Mouse (Mus musculus): ENCODE data around the gene Gga2. TPM values are rescaled to one million over a fixed set of nuclear protein-coding genes. Genes with fewer than 3 reads are reported as not detected.

Gga2 gene
- polyA plus RNA-seq, 1 experiment from 2014 or later = 23.4 TPM

DNA sequence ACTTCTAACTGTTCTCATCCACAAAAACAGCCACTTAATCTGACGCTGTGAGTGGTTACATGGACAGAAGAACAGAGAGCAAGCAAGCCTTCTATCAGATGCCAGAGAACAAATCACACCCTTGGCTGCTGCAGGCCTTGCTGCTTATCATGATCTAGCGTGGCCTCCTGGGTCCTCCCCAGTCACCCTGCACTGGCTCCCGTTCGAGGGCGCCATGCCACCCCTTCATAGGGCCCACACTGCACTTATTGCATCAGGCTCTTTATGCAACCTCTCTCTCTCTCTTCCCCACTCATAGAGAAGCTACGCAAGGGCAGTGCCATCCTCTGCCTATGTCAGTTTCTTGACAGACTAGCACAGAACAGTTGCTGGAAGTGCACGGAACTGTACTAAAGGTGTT, 54.9 kb downstream of the Gga2 start:
- Histone ChIP-seq H3K4me3 (ENCODE audit: inconsistent target) (no peak overlapping the region), H3K79me2 (ENCODE audit: inconsistent target) (no peaks in the 10 kb centered on the region), H3K27ac (no peak overlapping the region), H3K36me3 (ENCODE audit: inconsistent target) (peaks cover 60% of the 10 kb centered on the region)
- WGBS (ENCODE audit: missing documents) = 70% methylated on average over 7 of the region's 7 CpGs

DNA sequence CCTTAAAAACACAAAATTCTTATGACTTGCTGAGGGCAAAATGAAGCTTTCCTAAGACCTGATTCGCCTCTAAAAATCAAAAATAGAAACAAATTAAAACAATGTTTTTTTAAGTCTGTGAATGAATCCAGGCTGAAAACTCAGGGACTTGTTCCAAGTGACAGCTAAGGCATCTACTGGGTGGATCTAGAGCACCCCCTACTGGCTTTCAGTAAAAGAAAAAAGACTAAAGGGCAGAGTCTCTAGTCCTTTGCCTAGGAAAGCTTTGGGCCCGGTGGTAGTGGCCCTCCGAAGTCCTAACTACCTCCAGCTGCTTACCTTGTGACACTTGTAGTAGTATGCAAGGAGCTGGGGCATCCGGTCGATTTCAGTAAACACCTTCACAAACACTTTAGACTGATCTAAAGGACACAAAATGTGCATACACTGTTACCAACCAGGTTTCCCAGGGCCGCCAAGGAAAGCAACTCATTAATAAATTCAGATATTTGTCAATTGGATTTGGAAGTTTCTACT, 57.1 kb downstream of the Gga2 start:
- Histone ChIP-seq H3K27ac (no peak overlapping the region), H3K79me2 (ENCODE audit: inconsistent target) (no peaks in the 10 kb centered on the region), H3K4me3 (ENCODE audit: inconsistent target) (no peak overlapping the region), H3K36me3 (ENCODE audit: inconsistent target) (peaks cover 44% of the 10 kb centered on the region)
- WGBS (ENCODE audit: missing documents) = 88% methylated on average over 6 of the region's 6 CpGs

GRCm38 (mm10) chr7:121962571-121962959, 58.5 kb downstream of the Gga2 start:
- Histone ChIP-seq H3K36me3 (ENCODE audit: inconsistent target) (peaks cover 41% of the 10 kb centered on the region), H3K4me3 (ENCODE audit: inconsistent target) (no peak overlapping the region), H3K79me2 (ENCODE audit: inconsistent target) (no peaks in the 10 kb centered on the region), H3K27ac (no peak overlapping the region)
- WGBS (ENCODE audit: missing documents) = 89% methylated on average over 3 of the region's 3 CpGs

GRCm38 (mm10) chr7:121961913-121962570, 59.0 kb downstream of the Gga2 start:
- Histone ChIP-seq H3K79me2 (ENCODE audit: inconsistent target) (no peaks in the 10 kb centered on the region), H3K27ac (no peak overlapping the region), H3K36me3 (ENCODE audit: inconsistent target) (peaks cover 42% of the 10 kb centered on the region), H3K4me3 (ENCODE audit: inconsistent target) (no peak overlapping the region)
- WGBS (ENCODE audit: missing documents) = 39% methylated on average over 7 of the region's 7 CpGs

- H3K79me2 ChIP-seq (ENCODE audit: inconsistent target) = no peaks in the 10 kb centered on the region
- WGBS (ENCODE audit: missing documents) = 90% methylated on average over 12 of the region's 12 CpGs
- no peak overlapping the region for H3K27ac ChIP-seq
- peaks cover 42% of the 10 kb centered on the region for H3K36me3 ChIP-seq (ENCODE audit: inconsistent target)
- H3K4me3 ChIP-seq (ENCODE audit: inconsistent target) = no peak overlapping the region
Observed at GRCm38 (mm10) chr7:121955802-121956201, 65.2 kb downstream of the Gga2 start.

GRCm38 (mm10) chr7:121954891-121955669, 65.9 kb downstream of the Gga2 start:
- H3K4me3 ChIP-seq (ENCODE audit: inconsistent target) = no peak overlapping the region
- H3K36me3 ChIP-seq (ENCODE audit: inconsistent target) = peaks cover 47% of the 10 kb centered on the region
- WGBS (ENCODE audit: missing documents) = 96% methylated on average over 11 of the region's 11 CpGs
- no peak overlapping the region for H3K27ac ChIP-seq
- H3K79me2 ChIP-seq (ENCODE audit: inconsistent target) = no peaks in the 10 kb centered on the region

DNA sequence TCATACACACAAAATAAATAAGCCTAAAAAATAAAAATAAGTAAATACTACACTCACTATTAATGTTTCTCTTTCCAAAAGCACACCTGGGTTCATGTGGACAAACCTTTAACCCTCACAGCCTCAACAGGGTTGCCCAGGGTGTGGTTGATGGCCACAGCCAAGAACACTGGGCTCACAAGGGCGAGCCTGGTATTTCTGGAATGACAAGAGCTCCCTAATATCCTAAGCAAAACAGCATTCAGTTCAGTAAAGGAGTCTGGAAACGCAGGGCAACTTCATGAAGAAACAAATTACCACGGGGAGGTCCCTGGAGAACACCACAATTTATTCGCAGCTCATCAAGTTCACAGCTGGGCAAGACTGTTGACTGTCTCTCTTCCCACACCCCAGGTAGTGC, 73.5 kb downstream of the Gga2 start:
- no peak overlapping the region for H3K27ac ChIP-seq
- WGBS (ENCODE audit: missing documents) = 91% methylated on average over 4 of the region's 4 CpGs
- H3K36me3 ChIP-seq (ENCODE audit: inconsistent target) = peaks cover 56% of the 10 kb centered on the region

GRCm38 (mm10) chr7:121946196-121946595, 74.8 kb downstream of the Gga2 start:
- H3K27ac ChIP-seq = no peak overlapping the region
- H3K4me3 ChIP-seq (ENCODE audit: inconsistent target) = no peak overlapping the region
- WGBS (ENCODE audit: missing documents) = 87% methylated on average over 5 of the region's 5 CpGs
- no peaks in the 10 kb centered on the region for H3K79me2 ChIP-seq (ENCODE audit: inconsistent target)
- H3K36me3 ChIP-seq (ENCODE audit: inconsistent target) = peaks cover 58% of the 10 kb centered on the region

More for the DNA sequence above, 73.5 kb downstream of the Gga2 start:
- H3K4me3 ChIP-seq (ENCODE audit: inconsistent target) = no peak overlapping the region
- H3K79me2 ChIP-seq (ENCODE audit: inconsistent target) = no peaks in the 10 kb centered on the region

DNA sequence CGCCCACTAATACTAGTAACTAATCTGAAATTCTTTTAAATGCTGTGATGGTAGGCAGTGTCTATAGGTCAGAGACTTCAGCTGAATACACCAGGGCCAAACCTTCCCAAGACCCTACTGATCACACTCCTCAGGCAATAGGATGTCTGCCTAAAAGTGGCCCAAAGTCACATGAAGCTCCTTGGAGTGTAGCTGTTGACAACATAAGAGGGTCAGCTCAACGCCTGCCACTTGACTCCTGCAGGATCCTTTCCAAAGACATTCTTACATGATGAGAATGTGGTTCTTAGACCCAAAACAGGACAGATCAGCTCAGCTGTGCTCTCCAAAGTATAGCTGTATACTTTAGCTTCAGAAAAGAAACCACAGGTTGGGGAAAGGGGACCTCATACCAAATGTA, 78.7 kb downstream of the Gga2 start:
- Histone ChIP-seq H3K27ac (no peak overlapping the region), H3K79me2 (ENCODE audit: inconsistent target) (no peaks in the 10 kb centered on the region), H3K4me3 (ENCODE audit: inconsistent target) (no peak overlapping the region), H3K36me3 (ENCODE audit: inconsistent target) (peaks cover 35% of the 10 kb centered on the region)
- WGBS (ENCODE audit: missing documents) = 100% methylated on average over 2 of the region's 2 CpGs

DNA sequence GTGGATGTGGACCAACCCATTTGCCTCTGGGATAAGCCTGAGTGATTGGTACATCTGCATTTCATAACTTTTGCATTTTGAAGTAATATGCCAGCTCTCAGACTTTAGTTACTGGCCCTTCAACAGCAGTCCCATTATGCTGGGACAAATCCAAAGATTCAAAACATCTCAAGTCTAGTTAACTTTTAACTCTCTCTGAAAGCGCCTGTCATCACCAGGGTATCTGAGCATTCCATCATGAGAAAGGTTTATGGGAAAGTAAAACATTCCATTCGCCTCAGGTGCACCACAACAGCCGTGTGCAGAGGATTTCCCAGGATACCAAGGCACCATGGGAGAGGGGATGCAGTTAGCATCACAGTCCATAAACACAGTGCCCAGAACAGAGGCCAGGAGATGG, 79.4 kb downstream of the Gga2 start:
- H3K27ac ChIP-seq = no peak overlapping the region
- 97% methylated on average over 3 of the region's 3 CpGs for WGBS (ENCODE audit: missing documents)
- H3K79me2 ChIP-seq (ENCODE audit: inconsistent target) = no peaks in the 10 kb centered on the region
- H3K36me3 ChIP-seq (ENCODE audit: inconsistent target) = peaks cover 40% of the 10 kb centered on the region
- no peak overlapping the region for H3K4me3 ChIP-seq (ENCODE audit: inconsistent target)

GRCm38 (mm10) chr7:121941016-121941415, 80.0 kb downstream of the Gga2 start:
- no peaks in the 10 kb centered on the region for H3K79me2 ChIP-seq (ENCODE audit: inconsistent target)
- 100% methylated on average over 3 of the region's 3 CpGs for WGBS (ENCODE audit: missing documents)
- H3K36me3 ChIP-seq (ENCODE audit: inconsistent target) = peaks cover 46% of the 10 kb centered on the region
- H3K4me3 ChIP-seq (ENCODE audit: inconsistent target) = no peak overlapping the region
- H3K27ac ChIP-seq = no peak overlapping the region

DNA sequence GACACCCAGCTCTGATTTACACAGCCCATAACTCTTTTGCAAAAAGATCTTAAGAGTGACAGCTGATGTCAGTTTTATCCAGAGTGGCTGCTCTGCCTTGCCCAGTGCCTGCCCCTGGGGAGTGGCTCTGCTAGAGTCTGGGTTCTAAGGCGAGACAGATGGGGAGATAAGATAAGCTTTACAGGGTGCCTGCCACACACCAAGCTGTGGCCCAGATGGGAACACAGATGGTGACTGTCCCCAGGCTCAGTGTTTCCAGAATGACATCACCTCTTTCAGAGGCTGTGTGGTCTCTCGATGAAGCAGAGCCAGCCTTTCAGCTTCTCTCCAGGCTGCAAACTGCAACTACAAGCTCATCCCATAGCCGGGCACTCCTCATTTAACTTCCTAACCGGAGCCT, 81.3 kb downstream of the Gga2 start:
- no peak overlapping the region for H3K4me3 ChIP-seq (ENCODE audit: inconsistent target)
- H3K27ac ChIP-seq = no peak overlapping the region
- WGBS (ENCODE audit: missing documents) = 75% methylated on average over 4 of the region's 4 CpGs
- H3K36me3 ChIP-seq (ENCODE audit: inconsistent target) = peaks cover 59% of the 10 kb centered on the region
- H3K79me2 ChIP-seq (ENCODE audit: inconsistent target) = no peaks in the 10 kb centered on the region

DNA sequence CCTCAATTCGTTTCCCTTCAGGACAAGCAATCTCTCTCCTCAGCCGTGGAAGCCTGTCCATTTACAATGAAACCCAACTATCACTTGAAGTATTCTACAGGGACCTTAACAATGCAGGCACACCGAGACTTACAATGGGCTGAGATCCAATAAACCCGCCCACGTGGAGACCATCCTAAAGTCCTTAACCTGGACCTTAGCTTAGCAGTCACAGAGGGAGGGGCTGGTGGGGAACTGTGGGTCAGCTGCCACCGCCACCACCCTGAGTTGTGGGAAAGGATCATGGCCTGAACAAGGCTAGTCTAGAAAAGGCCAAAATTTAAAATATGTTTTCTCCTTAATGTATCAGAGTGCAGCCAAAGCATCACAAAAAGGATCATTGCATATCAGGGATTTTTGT, 81.8 kb downstream of the Gga2 start:
- 84% methylated on average over 6 of the region's 6 CpGs for WGBS (ENCODE audit: missing documents)
- H3K36me3 ChIP-seq (ENCODE audit: inconsistent target) = peaks cover 60% of the 10 kb centered on the region

GRCm38 (mm10) chr7:121938124-121938891, 82.7 kb downstream of the Gga2 start:
- peaks cover 55% of the 10 kb centered on the region for H3K36me3 ChIP-seq (ENCODE audit: inconsistent target)
- H3K27ac ChIP-seq = no peak overlapping the region
- no peak overlapping the region for H3K4me3 ChIP-seq (ENCODE audit: inconsistent target)
- no peaks in the 10 kb centered on the region for H3K79me2 ChIP-seq (ENCODE audit: inconsistent target)
- WGBS (ENCODE audit: missing documents) = 93% methylated on average over 8 of the region's 8 CpGs

More for the DNA sequence above, 81.8 kb downstream of the Gga2 start:
- no peak overlapping the region for H3K27ac ChIP-seq
- H3K4me3 ChIP-seq (ENCODE audit: inconsistent target) = no peak overlapping the region
- H3K79me2 ChIP-seq (ENCODE audit: inconsistent target) = no peaks in the 10 kb centered on the region

Data from macrophage (primary cell).